ENCODE assay signal across 8 mouse cellular contexts in genomic region chr5:53594274-53594673, GRCm38 (mm10).
DNase-seq lines count a peak whose midpoint lies in the region; ATAC-seq and TF ChIP-seq lines count a peak whose summit lies in the region.

No protein-coding gene starts in this region.

- peak; percentile 68 for TF ChIP-seq CTCF in midbrain, postnatal 0 days (IDR thresholded peaks at IDR 0.05)

- no peaks in the 10 kb centered on the region for H3K27me3 ChIP-seq in kidney, embryonic 16.5 days (ENCODE audit: insufficient read depth, low read length)
- no peaks in the 10 kb centered on the region for H3K27me3 ChIP-seq in heart, embryonic 10.5 days (ENCODE audit: insufficient read depth, poor library complexity, severe bottlenecking)
- H3K27me3 ChIP-seq in midbrain, postnatal 0 days (ENCODE audit: insufficient read depth, low read length): no peaks in the 10 kb centered on the region

- H3K27ac ChIP-seq in kidney, embryonic 16.5 days (ENCODE audit: low read length): no peak overlapping the region
- H3K27ac ChIP-seq in heart, embryonic 10.5 days: no peak overlapping the region
- H3K27ac ChIP-seq in midbrain, postnatal 0 days (ENCODE audit: low read depth, low read length): no peak overlapping the region

- no peaks in the 10 kb centered on the region for H3K36me3 ChIP-seq in kidney, embryonic 16.5 days (ENCODE audit: insufficient read depth, low read length)
- H3K36me3 ChIP-seq in heart, embryonic 10.5 days: no peaks in the 10 kb centered on the region
- no peaks in the 10 kb centered on the region for H3K36me3 ChIP-seq in midbrain, postnatal 0 days (ENCODE audit: insufficient read depth, low read length)

- H3K9me3 ChIP-seq in kidney, embryonic 16.5 days (ENCODE audit: low read length): no peaks in the 10 kb centered on the region
- no peaks in the 10 kb centered on the region for H3K9me3 ChIP-seq in heart, embryonic 10.5 days
- no peaks in the 10 kb centered on the region for H3K9me3 ChIP-seq in midbrain, postnatal 0 days (ENCODE audit: low read length)

- WGBS in kidney, embryonic 16.5 days: 30% methylated on average over 4 of the region's 4 CpGs
- 29% methylated on average over 4 of the region's 4 CpGs for WGBS in heart, embryonic 10.5 days
- WGBS in midbrain, postnatal 0 days: 23% methylated on average over 4 of the region's 4 CpGs

- H3K9ac ChIP-seq in kidney, embryonic 16.5 days (replicated peaks; ENCODE audit: low read length): no peak overlapping the region
- H3K9ac ChIP-seq in midbrain, postnatal 0 days (replicated peaks; ENCODE audit: low read length, poor library complexity, severe bottlenecking): no peak overlapping the region

- H3K4me1 ChIP-seq in kidney, embryonic 16.5 days (ENCODE audit: insufficient read depth, low read length): peaks cover 22% of the 10 kb centered on the region
- H3K4me1 ChIP-seq in heart, embryonic 10.5 days: peaks cover 13% of the 10 kb centered on the region; the same call in 1 of the 2 replicates
- peaks cover 4% of the 10 kb centered on the region; the same call in 1 of the 2 replicates for H3K4me1 ChIP-seq in midbrain, postnatal 0 days (ENCODE audit: insufficient read depth, low read length)

- peak; percentile 27 for DNase-seq in kidney, adult 18-20 months
- DNase-seq in ES-CJ7 (ENCODE audit: low read depth, low spot score): peak; percentile 78
- DNase-seq in cerebellum, adult 8-10 months: peak; percentile 46
- DNase-seq in heart, embryonic 10.5 days (ENCODE audit: low spot score): peak; percentile 74
- peak; percentile 39 for DNase-seq in layer of hippocampus, adult 9-10 months (ENCODE audit: low spot score)
- DNase-seq in midbrain, postnatal 0 days (ENCODE audit: low spot score): peak; percentile 61
- DNase-seq in ovary, adult 18-20 months (ENCODE audit: low spot score): no peak

- no peak overlapping the region for H3K4me3 ChIP-seq in kidney, embryonic 16.5 days (ENCODE audit: low read length)
- no peak overlapping the region for H3K4me3 ChIP-seq in heart, embryonic 10.5 days
- no peak overlapping the region for H3K4me3 ChIP-seq in midbrain, postnatal 0 days (ENCODE audit: low read depth, low read length)

- no peak overlapping the region for H3K4me2 ChIP-seq in kidney, embryonic 16.5 days (replicated peaks; ENCODE audit: low read depth, low read length)
- no peak overlapping the region for H3K4me2 ChIP-seq in midbrain, postnatal 0 days (ENCODE audit: low read depth, low read length, poor library complexity, severe bottlenecking)

- no peak for ATAC-seq in kidney, embryonic 16.5 days (ENCODE audit: low FRiP score, low TSS enrichment)
- ATAC-seq in midbrain, postnatal 0 days (ENCODE audit: low FRiP score): no peak
